Mouse (Mus musculus) cortical plate, adult 2 months (tissue): Measurements from ENCODE around the gene Camk2b. TPM values are rescaled to one million over a fixed set of nuclear protein-coding genes. Genes with fewer than 3 reads are reported as not detected.

Experiments
- H3K27ac ChIP-seq: fragments of 200-500 bp; 2 replicates; pipeline ENCODE4 v1.5.1; 2012; ENCODE audit warnings: low read length, control low read depth, inconsistent platforms; ENCODE audit not compliant: insufficient read depth
- H3K4me1 ChIP-seq: fragments of 200-500 bp; 2 replicates; pipeline ENCODE4 v1.6.1; 2011; ENCODE audit warnings: low read length; ENCODE audit not compliant: control insufficient read depth, insufficient read depth
- H3K4me3 ChIP-seq: fragments of 200-500 bp; 2 replicates; pipeline ENCODE4 v1.5.1; 2011; ENCODE audit warnings: mild to moderate bottlenecking, low read length, control low read depth; ENCODE audit not compliant: insufficient read depth
- CTCF ChIP-seq: fragments of 200-500 bp; IDR thresholded peaks from 2 replicates; pipeline ENCODE4 v1.5.1; 2011; ENCODE audit warnings: mild to moderate bottlenecking, control low read depth, low read length; ENCODE audit not compliant: insufficient read depth; ENCODE audit errors: extremely low read depth
- POLR2A ChIP-seq: fragments of 200-500 bp; IDR thresholded peaks from 2 replicates; pipeline ENCODE4 v1.6.1; 2011; ENCODE audit warnings: mild to moderate bottlenecking, low read length, control low read depth; ENCODE audit not compliant: insufficient read depth; ENCODE audit errors: extremely low read depth
- polyA plus RNA-seq: library from polyadenylated mRNA; depleted of rRNA; stranded (reverse); fragments of >200 nt; gene quantifications from 2 replicates; pipeline ENCODE4 v1.2.3, GENCODE M21; 2012

Camk2b gene
- polyA plus RNA-seq, 1 experiment = 499 TPM

DNA sequence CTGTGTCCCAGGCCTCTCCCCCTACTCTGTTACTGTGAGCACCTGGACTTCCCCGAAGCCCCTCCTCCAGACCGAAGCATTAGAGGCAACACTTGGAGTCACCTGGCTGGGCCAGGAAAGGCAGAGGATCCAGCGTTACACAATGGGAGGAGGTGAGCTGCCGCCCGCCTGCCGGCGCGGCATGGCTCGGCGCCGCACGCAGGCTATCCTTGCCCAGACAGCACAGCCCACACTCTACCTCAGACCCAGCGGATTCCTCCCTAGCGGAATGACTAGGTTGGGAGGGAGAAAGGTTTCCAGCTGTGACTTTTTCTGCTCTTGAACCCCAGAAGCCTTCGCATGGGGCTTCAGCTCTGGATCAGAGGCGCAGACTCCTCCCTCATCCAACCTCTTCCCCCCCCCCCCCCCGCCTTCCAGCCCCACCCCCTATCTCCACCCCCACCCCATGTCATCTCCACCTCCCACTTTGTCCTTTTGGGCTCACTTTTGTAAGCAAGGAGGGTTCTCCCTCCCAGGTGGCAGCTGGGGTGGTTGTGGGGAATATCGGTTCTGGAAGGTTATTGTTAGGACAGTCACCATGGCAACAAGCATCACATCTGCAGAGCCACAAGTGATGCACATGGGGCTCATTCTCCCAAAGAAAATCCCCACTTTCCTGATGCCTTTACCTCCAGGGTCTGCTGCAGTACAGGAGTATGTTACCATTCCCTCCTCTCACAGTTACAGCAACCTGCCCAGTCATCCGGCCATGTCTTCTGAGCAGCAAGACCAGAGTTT is 2.2 kb upstream of the Camk2b start:
- TF ChIP-seq CTCF (no peak), POLR2A (no peak)
- Histone ChIP-seq H3K27ac (peak overlapping the region; percentile 75), H3K4me3 (peak overlapping the region; percentile 20; the same call in 1 of the 2 replicates), H3K4me1 (peaks cover 6% of the 10 kb centered on the region)

DNA sequence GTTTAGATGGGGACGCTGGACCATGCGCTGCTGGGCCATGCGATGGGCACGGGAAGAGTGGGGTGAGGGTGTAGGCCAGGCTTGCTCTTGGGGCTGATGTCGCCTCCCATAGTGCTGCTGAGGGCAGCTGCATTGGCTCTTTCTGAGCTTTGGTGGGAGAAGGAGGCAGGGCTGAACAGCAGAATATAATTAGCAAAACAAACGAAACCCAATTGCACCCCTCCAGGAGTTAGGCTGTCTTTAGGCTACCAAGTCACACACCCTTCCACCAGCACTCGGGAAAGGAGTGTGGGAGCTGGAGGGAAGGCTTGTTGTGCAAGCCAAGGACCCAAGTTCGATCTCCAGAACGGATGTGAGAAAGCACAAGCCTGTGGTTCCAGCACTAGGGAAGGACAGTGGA is 998 bp upstream of the Camk2b start:
- H3K4me1 ChIP-seq = peaks cover 10% of the 10 kb centered on the region
- TF ChIP-seq POLR2A = no peak
- no peak for TF ChIP-seq CTCF
- H3K4me3 ChIP-seq = no peak overlapping the region
- no peak overlapping the region for H3K27ac ChIP-seq

DNA sequence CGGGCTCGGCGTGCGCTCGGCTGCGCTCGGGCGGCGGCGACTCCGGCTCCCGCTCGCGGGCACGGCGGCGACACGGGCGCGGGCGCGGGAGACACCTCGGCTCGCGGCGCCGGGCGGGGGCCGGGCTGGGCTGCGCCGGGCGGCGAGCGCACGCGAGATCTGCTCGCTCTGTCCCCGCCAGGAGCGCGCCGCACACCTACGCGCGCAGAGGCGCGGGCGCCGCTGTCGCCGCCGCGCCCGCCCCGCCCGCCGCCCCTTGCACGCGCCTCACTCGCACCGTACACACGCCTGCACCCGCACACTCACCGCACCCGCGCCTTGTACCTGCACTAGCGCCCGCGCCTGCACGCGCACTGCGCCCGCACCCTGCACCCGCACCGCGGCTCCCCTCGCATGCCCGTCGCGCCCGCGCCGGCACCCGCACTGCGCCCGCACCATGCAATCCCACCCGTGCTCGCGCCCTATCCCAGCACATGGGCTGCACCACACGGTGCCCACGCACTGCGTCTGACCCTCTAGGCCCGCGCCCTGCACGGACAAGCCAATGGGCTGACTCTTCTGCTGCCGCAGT is 526 bp downstream of the Camk2b start:
- peak overlapping the region; percentile 47 for H3K4me3 ChIP-seq
- TF ChIP-seq CTCF = no peak
- no peak for TF ChIP-seq POLR2A
- H3K4me1 ChIP-seq = peaks cover 16% of the 10 kb centered on the region
- peak overlapping the region; percentile 98 for H3K27ac ChIP-seq

GRCm38 (mm10) chr11:6065046-6065521 is 1.1 kb downstream of the Camk2b start:
- peak overlapping the region; percentile 47 for H3K4me3 ChIP-seq
- H3K4me1 ChIP-seq = peaks cover 18% of the 10 kb centered on the region
- TF ChIP-seq CTCF = no peak
- no peak for TF ChIP-seq POLR2A

DNA sequence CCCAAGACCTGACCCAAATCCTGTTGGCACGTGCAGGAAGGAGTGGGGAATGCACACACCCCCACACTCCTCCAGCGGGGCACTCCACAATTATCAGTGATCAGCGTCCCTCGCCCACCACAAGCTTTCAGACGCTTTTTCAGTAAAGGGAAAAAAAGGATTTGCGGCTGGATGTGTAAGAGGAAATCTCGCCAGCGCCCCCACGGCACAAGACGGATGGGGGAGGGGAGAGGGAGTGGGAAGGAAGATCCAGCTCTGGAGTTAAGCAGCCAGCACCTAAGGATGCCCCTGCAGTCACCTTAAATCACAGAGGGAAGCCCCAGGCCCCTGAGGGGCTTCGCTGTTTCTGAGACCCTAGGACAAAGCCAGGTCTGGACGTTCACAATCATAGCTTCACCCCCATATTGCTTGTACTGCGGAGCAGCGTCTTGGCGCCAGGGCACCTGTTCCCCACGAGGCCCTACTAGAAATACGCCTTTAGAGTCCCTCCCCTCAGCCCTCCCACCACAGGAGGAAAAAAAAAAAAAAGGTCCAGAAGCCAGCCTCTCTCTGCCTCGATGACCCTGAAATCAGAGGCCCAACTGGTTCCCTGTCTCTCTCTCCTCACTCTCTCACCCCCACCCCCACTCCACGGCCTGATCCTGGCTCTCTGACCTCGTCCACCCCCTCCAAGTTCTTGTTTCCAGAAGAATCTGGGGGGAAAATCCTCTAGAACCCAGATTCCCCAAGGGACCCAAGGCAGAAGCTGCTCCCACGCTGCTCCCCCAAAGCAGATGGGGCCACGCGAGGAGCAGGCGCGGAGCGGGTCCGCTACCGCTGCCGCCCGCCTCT is 1.7 kb downstream of the Camk2b start:
- peak overlapping the region; percentile 47 for H3K4me3 ChIP-seq
- H3K4me1 ChIP-seq = peaks cover 18% of the 10 kb centered on the region
- TF ChIP-seq CTCF (no peak), POLR2A (no peak)
- peak overlapping the region; percentile 98 for H3K27ac ChIP-seq

More at GRCm38 (mm10) chr11:6065046-6065521, 1.1 kb downstream of the Camk2b start:
- H3K27ac ChIP-seq = peak overlapping the region; percentile 98

DNA sequence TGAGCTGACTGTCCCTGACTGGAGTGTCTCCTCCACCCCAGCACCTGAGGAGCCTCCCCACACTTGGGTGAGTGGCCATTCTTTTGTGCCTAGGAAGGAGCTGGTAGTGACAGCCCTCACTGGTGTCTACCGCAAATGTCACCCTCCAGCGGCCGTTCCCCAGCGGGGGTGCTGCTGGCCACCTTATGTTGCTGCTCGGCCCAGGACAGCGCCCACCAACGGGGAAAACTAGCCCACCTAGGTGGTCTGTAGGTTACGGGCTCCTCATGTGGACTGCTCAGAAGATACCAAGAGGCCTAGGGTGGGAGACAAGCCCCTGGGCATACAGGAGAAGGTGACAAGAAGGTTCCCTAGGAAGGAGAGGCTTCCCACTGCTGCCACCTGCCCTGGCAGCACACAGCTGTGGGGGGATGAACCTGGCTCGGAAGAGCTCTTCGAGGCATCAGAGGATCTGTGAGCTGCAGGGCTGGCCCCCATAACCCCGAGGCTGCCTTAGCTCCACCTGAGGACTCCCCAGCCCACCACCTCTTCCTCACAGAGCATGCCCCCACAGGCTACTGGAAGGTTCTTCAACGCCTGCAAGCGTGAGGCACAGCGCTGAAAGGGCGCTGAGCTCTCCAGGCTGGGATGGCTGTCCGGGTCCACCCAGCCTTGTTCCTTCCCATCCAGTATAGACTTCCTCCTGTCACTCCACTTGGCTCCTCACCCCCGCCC is 2.5 kb downstream of the Camk2b start:
- TF ChIP-seq CTCF = no peak
- TF ChIP-seq POLR2A = no peak
- peaks cover 15% of the 10 kb centered on the region for H3K4me1 ChIP-seq
- H3K27ac ChIP-seq = 0 out of 2 replicates have a peak overlapping the region, but pooled peaks have one; percentile 2
- peak overlapping the region; percentile 47 for H3K4me3 ChIP-seq

DNA sequence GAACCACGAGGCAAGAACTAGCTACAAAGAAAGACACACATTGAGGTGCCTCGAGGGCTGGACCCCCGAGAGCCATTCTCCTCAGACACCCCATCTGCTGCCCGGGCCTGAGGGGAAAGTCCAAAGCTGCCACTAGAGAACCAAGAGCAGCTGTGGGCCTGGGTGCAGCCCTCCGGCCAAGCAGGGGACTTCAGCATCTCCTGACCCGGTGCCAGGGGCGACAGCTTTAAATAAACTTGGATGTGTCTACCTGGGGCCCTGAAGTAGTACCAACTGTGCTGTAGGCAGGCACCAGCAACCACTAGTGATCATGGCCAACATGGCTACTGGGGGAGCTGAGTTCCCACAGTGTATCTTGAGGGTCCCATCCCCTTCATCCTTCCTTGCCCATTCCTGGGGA is 3.1 kb downstream of the Camk2b start:
- Histone ChIP-seq H3K27ac (no peak overlapping the region), H3K4me3 (peak overlapping the region; percentile 47), H3K4me1 (peaks cover 15% of the 10 kb centered on the region)
- no peak for TF ChIP-seq POLR2A
- TF ChIP-seq CTCF = no peak

GRCm38 (mm10) chr11:6062329-6062728 is 3.8 kb downstream of the Camk2b start:
- peak overlapping the region; percentile 23; the same call in 1 of the 2 replicates for H3K4me3 ChIP-seq
- TF ChIP-seq CTCF (no peak), POLR2A (no peak)
- H3K27ac ChIP-seq = no peak overlapping the region
- peaks cover 13% of the 10 kb centered on the region for H3K4me1 ChIP-seq

DNA sequence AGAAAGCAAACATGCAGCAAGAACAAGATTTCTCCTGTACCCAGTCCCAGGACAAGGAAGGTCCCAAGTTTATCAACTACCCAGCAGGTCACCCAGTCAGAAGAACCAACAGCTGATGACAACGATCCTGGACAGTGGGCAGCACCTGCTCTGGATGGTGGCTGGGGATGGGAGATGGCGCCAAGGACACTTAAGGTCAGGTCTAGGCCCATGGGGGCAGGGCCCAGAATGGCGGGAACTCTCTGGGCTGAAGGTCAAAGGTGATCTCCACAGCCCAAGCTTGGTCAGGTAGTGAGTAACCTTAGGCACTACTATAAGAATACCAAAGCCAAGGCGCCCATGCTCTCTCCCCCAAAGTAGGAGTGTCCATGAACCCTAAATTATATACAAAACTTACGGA is 4.3 kb downstream of the Camk2b start:
- H3K27ac ChIP-seq = no peak overlapping the region
- peaks cover 14% of the 10 kb centered on the region for H3K4me1 ChIP-seq
- TF ChIP-seq POLR2A (no peak), CTCF (no peak)
- no peak overlapping the region; the same call in 1 of the 2 replicates for H3K4me3 ChIP-seq
